ENCODE assay signal across 23 mouse cellular contexts in the genomic region with DNA sequence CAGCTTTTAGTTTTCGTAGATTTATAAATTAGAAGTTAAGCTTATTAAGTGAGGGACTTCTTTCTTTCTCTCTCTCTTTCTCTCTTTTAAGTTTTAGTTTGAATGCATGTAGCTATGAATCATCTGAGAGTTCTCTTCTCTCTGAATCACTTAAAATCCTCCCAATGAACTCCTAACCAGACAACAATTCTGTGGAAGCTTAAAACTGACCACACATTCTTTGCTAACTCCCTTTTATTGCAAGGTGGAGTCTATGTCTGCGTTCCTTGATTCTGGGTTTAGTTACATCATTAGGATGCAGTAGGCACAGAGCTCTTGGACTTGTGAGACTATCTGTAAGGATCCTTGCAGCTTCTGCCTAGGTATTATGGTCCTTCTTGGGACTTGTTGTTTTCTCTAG. TPM values are rescaled to one million over a fixed set of nuclear protein-coding genes. Genes with fewer than 3 reads are reported as not detected.
"Had no signal": no experiment of that assay in that cellular context is flagged by ENCODE, and none has a peak within 500 bp of the region (broad histone marks: within the 10 kb centered on the region; RNA-seq: fewer than 3 reads in every experiment).

No protein-coding gene starts in this region.

- H3K36me3 ChIP-seq: liver, embryonic 15.5 days; lung, embryonic 15.5 days; midbrain, embryonic 13.5 days; midbrain, embryonic 15.5 days; neural tube, embryonic 13.5 days; stomach, embryonic 15.5 days had no signal

- ATAC-seq: liver, postnatal 0 days; lung, postnatal 0 days; midbrain, embryonic 13.5 days; midbrain, embryonic 15.5 days had no signal

- H3K9ac ChIP-seq: liver, embryonic 15.5 days; liver, postnatal 0 days; lung, embryonic 15.5 days; midbrain, embryonic 13.5 days; midbrain, embryonic 15.5 days; neural tube, embryonic 13.5 days; stomach, embryonic 15.5 days had no signal

- H3K27ac ChIP-seq: liver, embryonic 15.5 days; lung, embryonic 15.5 days; macrophage; midbrain, embryonic 13.5 days; midbrain, embryonic 15.5 days; neural tube, embryonic 13.5 days; stomach, embryonic 15.5 days had no signal

- H3K9me3 ChIP-seq: liver, embryonic 15.5 days; lung, embryonic 15.5 days; midbrain, embryonic 13.5 days; midbrain, embryonic 15.5 days; neural tube, embryonic 13.5 days; stomach, embryonic 15.5 days had no signal

- H3K4me3 ChIP-seq: liver, embryonic 15.5 days; lung, embryonic 15.5 days; megakaryocyte, embryonic 14.5 days; midbrain, embryonic 13.5 days; midbrain, embryonic 15.5 days; neural tube, embryonic 13.5 days; stomach, embryonic 15.5 days had no signal

- H3K4me2 ChIP-seq: liver, embryonic 15.5 days; lung, embryonic 15.5 days; midbrain, embryonic 11.5 days; midbrain, embryonic 13.5 days; midbrain, embryonic 15.5 days; neural tube, embryonic 13.5 days; stomach, embryonic 15.5 days had no signal

- DNase-seq: liver, postnatal 0 days; lung, adult 2 months; lung, postnatal 14 days; lung, postnatal 36 days; right cerebral cortex, postnatal 14 days; thymus, adult 18-20 months; thymus, postnatal 25 days; thymus, postnatal 4 days had no signal

- H3K4me1 ChIP-seq: liver, embryonic 15.5 days; lung, embryonic 15.5 days; megakaryocyte, embryonic 14.5 days; midbrain, embryonic 13.5 days; midbrain, embryonic 15.5 days; neural tube, embryonic 13.5 days; stomach, embryonic 15.5 days had no signal

- H3K27me3 ChIP-seq: liver, embryonic 15.5 days; lung, embryonic 15.5 days; midbrain, embryonic 13.5 days; midbrain, embryonic 15.5 days; neural tube, embryonic 13.5 days had no signal

RNA-seq across cellular contexts. Expression of a gene that starts 40.5 kb away (rescaled TPM):
- polyA plus RNA-seq: liver, embryonic 15.5 days; liver, postnatal 0 days; lung, adult 2 months; lung, embryonic 15.5 days; lung, postnatal 0 days; macrophage; midbrain, embryonic 11.5 days; midbrain, embryonic 13.5 days; midbrain, embryonic 15.5 days; midbrain, postnatal 0 days; neural tube, embryonic 11.5 days; neural tube, embryonic 13.5 days; spleen, adult 2 months; stomach, embryonic 15.5 days; thymus, postnatal 0 days; urinary bladder, adult 2 months had no signal

RNA-seq across cellular contexts. Expression of a gene that starts 41.2 kb away (rescaled TPM):
- polyA plus RNA-seq: liver, postnatal 0 days; midbrain, embryonic 11.5 days; midbrain, embryonic 13.5 days; midbrain, embryonic 15.5 days; midbrain, postnatal 0 days; neural tube, embryonic 11.5 days; neural tube, embryonic 13.5 days had no signal
